Mouse (Mus musculus): ENCODE data around the gene Klrk1. TPM values are rescaled to one million over a fixed set of nuclear protein-coding genes. Genes with fewer than 3 reads are reported as not detected.
"Not testable (repeated sequence)": the region's sequence is repeated elsewhere in the genome, so short reads cannot be mapped to it uniquely, and the experiment has no call there.

The Klrk1 gene
- under 1 TPM; 0.25 to 0.34 TPM for total RNA-seq (2021)
- long read RNA-seq, experiment 1 = 0 reads
- long read RNA-seq, experiment 2 = 0 reads

GRCm38 (mm10) chr6:129623735-129624134 is at the start of gene Klrk1:
Klrk1 (minus strand) TSS chr6:129623864.
- no peak for DNase-seq (ENCODE audit: low spot score in 2 of 2)

- not testable (repeated sequence) for DNase-seq (ENCODE audit: low spot score in 2 of 2)
These were observed 37.6 kb upstream of the Klrk1 start for GRCm38 (mm10) chr6:129661301-129661700.

- DNase-seq (ENCODE audit: low spot score in 2 of 2) = not testable (repeated sequence)
These were observed 36.9 kb upstream of the Klrk1 start, which contains the start of gene Klrc2 for GRCm38 (mm10) chr6:129660589-129660988. Klrc2 (minus strand) TSS chr6:129660689.

- not testable (repeated sequence) for DNase-seq (ENCODE audit: low spot score in 2 of 2)
These were observed 20.4 kb upstream of the Klrk1 start for GRCm38 (mm10) chr6:129644054-129644453.

GRCm38 (mm10) chr6:129643237-129643636 is 19.6 kb upstream of the Klrk1 start, which contains the start of gene Klrc3:
Klrc3 (minus strand) TSS chr6:129643337.
- not testable (repeated sequence) for DNase-seq (ENCODE audit: low spot score in 2 of 2)

- DNase-seq (ENCODE audit: low spot score in 2 of 2) = not testable (repeated sequence)
These were observed 7.4 kb upstream of the Klrk1 start for GRCm38 (mm10) chr6:129631046-129631445.

- no peak for DNase-seq (ENCODE audit: low spot score in 2 of 2)
These were observed 15.3 kb downstream of the Klrk1 start for GRCm38 (mm10) chr6:129608372-129608771.

GRCm38 (mm10) chr6:129591508-129591907 is 32.2 kb downstream of the Klrk1 start, which contains the start of gene Klrd1:
Klrd1 (plus strand) TSS chr6:129591782.
- DNase-seq (ENCODE audit: low spot score in 2 of 2) = no peak

- no peak for DNase-seq (ENCODE audit: low spot score in 2 of 2)
These were observed 40.6 kb downstream of the Klrk1 start for GRCm38 (mm10) chr6:129583014-129583413.

- no peak for DNase-seq (ENCODE audit: low spot score in 2 of 2)
These were observed 41.8 kb downstream of the Klrk1 start for GRCm38 (mm10) chr6:129581896-129582295.

GRCm38 (mm10) chr6:129581274-129581673 is 42.4 kb downstream of the Klrk1 start:
- DNase-seq (ENCODE audit: low spot score in 2 of 2) = no peak

GRCm38 (mm10) chr6:129577605-129578004 is 46.1 kb downstream of the Klrk1 start, which contains the start of gene Klre1:
Klre1 (plus strand) TSS chr6:129577905.
- DNase-seq (ENCODE audit: low spot score in 2 of 2) = no peak

GRCm38 (mm10) chr6:129575315-129575714 is 48.3 kb downstream of the Klrk1 start:
- DNase-seq (ENCODE audit: low spot score in 2 of 2) = no peak

GRCm38 (mm10) chr6:129565257-129565656 is 58.4 kb downstream of the Klrk1 start:
- no peak for DNase-seq (ENCODE audit: low spot score in 2 of 2)

Other genes with a start within 250 kb of the Klrk1 start
- gene Clec12b, start 238.0 kb downstream of the Klrk1 start, total RNA-seq (2021) = under 1 TPM in 1 of 2 experiments, not detected in 1; 0.31 TPM
- gene Clec1b, start 226.6 kb downstream of the Klrk1 start, total RNA-seq (2021) = 1 to 10 TPM; 2.2 to 3.9 TPM
- gene Clec9a, start 215.0 kb downstream of the Klrk1 start, total RNA-seq (2021) = under 1 TPM; 0.31 to 0.40 TPM
- gene Clec1a, start 171.9 kb downstream of the Klrk1 start, total RNA-seq (2021) = 10 to 100 TPM in 1 of 2 experiments, 1 to 10 TPM in 1; 9.2 to 11.1 TPM
- gene Olr1, start 116.7 kb downstream of the Klrk1 start, total RNA-seq (2021) = under 1 TPM; 0.36 to 0.65 TPM
- gene Tmem52b, start 111.3 kb downstream of the Klrk1 start, total RNA-seq (2021) = 10 to 100 TPM in 1 of 2 experiments, under 1 TPM in 1; 0.96 to 31.1 TPM
- gene Gabarapl1, start 90.7 kb downstream of the Klrk1 start, total RNA-seq (2021) = 100 to 1,000 TPM; 135 to 141 TPM
- gene Klre1, start 46.0 kb downstream of the Klrk1 start, total RNA-seq (2021) = not detected
- gene Klrd1, start 32.1 kb downstream of the Klrk1 start, total RNA-seq (2021) = 1 to 10 TPM in 1 of 2 experiments, under 1 TPM in 1; 0.56 to 1.1 TPM
- not detected for gene Klrc3, start 19.5 kb upstream of the Klrk1 start, total RNA-seq (2021)
- gene Klrc2, start 36.8 kb upstream of the Klrk1 start, total RNA-seq (2021) = not detected
- under 1 TPM in 1 of 2 experiments, not detected in 1; 0.14 TPM for gene Klrc1, start 55.1 kb upstream of the Klrk1 start, total RNA-seq (2021)
- gene Klri1, start 93.3 kb upstream of the Klrk1 start, total RNA-seq (2021) = not detected
- not detected for gene Klri2, start 116.6 kb upstream of the Klrk1 start, total RNA-seq (2021)
- gene Gm156, start 160.4 kb upstream of the Klrk1 start, total RNA-seq (2021) = not detected
- not detected for gene Gm17631, start 238.8 kb upstream of the Klrk1 start, total RNA-seq (2021)